Mouse (Mus musculus): ENCODE data around the gene Brk1.
A peak's percentile ranks its signal among the peaks of the same experiment; 100 is the strongest.

The Brk1 gene

GRCm38 (mm10) chr6:113660492-113661352 is 56.1 kb downstream of the Brk1 start:
- no peak for DNase-seq

GRCm38 (mm10) chr6:113661353-113662241 is 57.0 kb downstream of the Brk1 start:
- DNase-seq, result peak; percentile 84

GRCm38 (mm10) chr6:113662964-113663700 is 58.6 kb downstream of the Brk1 start:
- no peak for DNase-seq

GRCm38 (mm10) chr6:113664305-113664704 is 59.7 kb downstream of the Brk1 start:
- no peak for DNase-seq

Measured in kidney, postnatal 10 days (tissue).